In genomic region chr11:62554163-62554855, GRCm38 (mm10) we compare ENCODE assay signal across 8 mouse cellular contexts. TPM values are rescaled to one million over a fixed set of nuclear protein-coding genes. Genes with fewer than 3 reads are reported as not detected.
DNase-seq lines count a peak whose midpoint lies in the region; ATAC-seq and TF ChIP-seq lines count a peak whose summit lies in the region.

No protein-coding gene starts in this region.

- no peak overlapping the region; the same call in 1 of the 2 replicates for H3K27ac ChIP-seq in testis, adult 2 months (ENCODE audit: control insufficient read depth, insufficient read depth, low read depth, low read length)
- H3K27ac ChIP-seq in liver, embryonic 11.5 days (ENCODE audit: low read depth, low read length), result no peak overlapping the region

- H3K36me3 ChIP-seq in erythroblast, embryonic 14.5 days (ENCODE audit: control insufficient read depth), result peaks cover 39% of the 10 kb centered on the region
- H3K36me3 ChIP-seq in testis, adult 2 months (ENCODE audit: control insufficient read depth, insufficient read depth, low read length), result no peaks in the 10 kb centered on the region
- peaks cover 10% of the 10 kb centered on the region for H3K36me3 ChIP-seq in liver, embryonic 11.5 days (ENCODE audit: control insufficient read depth, insufficient read depth, low read length)

- TF ChIP-seq POLR2A in testis, adult 2 months (IDR thresholded peaks at IDR 0.05; ENCODE audit: control insufficient read depth, low read depth, low read length), result no peak

- no peak for ATAC-seq in erythroblast, adult 5-6 weeks (replicated peaks; ENCODE audit: low FRiP score, poor library complexity, severe bottlenecking)
- ATAC-seq in liver, embryonic 11.5 days (replicated peaks; ENCODE audit: low FRiP score), result no peak

- peak overlapping the region; percentile 85 for H3K4me2 ChIP-seq in liver, embryonic 11.5 days

- no peaks in the 10 kb centered on the region for H3K27me3 ChIP-seq in erythroblast, embryonic 14.5 days (ENCODE audit: control insufficient read depth)
- H3K27me3 ChIP-seq in testis, adult 2 months (ENCODE audit: control insufficient read depth, insufficient read depth, low read length), result no peaks in the 10 kb centered on the region
- no peaks in the 10 kb centered on the region for H3K27me3 ChIP-seq in liver, embryonic 11.5 days (replicated peaks; ENCODE audit: control insufficient read depth, insufficient read depth, low read length)

- 76% methylated on average over 5 of the region's 5 CpGs for WGBS in liver, embryonic 11.5 days

- peak overlapping the region; percentile 66 for H3K4me3 ChIP-seq in erythroblast, embryonic 14.5 days (replicated peaks)
- H3K4me3 ChIP-seq in testis, adult 2 months (ENCODE audit: control insufficient read depth, low read depth, low read length), result peak overlapping the region; percentile 61; the same call in 1 of the 2 replicates
- peak overlapping the region; percentile 57 for H3K4me3 ChIP-seq in liver, embryonic 11.5 days (ENCODE audit: low read depth, low read length)

- no peak for TF ChIP-seq CTCF in testis, adult 2 months (IDR thresholded peaks at IDR 0.05; ENCODE audit: control insufficient read depth, insufficient read depth, insufficient replicate concordance, low read depth, low read length)

- peak overlapping the region; percentile 30; the same call in 1 of the 2 replicates for H3K9ac ChIP-seq in liver, embryonic 11.5 days (ENCODE audit: low read depth, low read length)

- peaks cover 44% of the 10 kb centered on the region for H3K4me1 ChIP-seq in erythroblast, embryonic 14.5 days (ENCODE audit: control insufficient read depth)
- H3K4me1 ChIP-seq in testis, adult 2 months (ENCODE audit: control insufficient read depth, insufficient read depth, low read length), result peaks cover 2% of the 10 kb centered on the region; the same call in 1 of the 2 replicates
- peaks cover 26% of the 10 kb centered on the region for H3K4me1 ChIP-seq in liver, embryonic 11.5 days (replicated peaks; ENCODE audit: control insufficient read depth, insufficient read depth, low read length)

- H3K9me3 ChIP-seq in erythroblast, embryonic 14.5 days (ENCODE audit: control insufficient read depth, low read length), result no peaks in the 10 kb centered on the region
- no peaks in the 10 kb centered on the region for H3K9me3 ChIP-seq in liver, embryonic 11.5 days (ENCODE audit: control insufficient read depth, low read length)

- no peak for DNase-seq in testis, postnatal 14 days (ENCODE audit: low spot score)
- no peak for DNase-seq in liver, embryonic 11.5 days (ENCODE audit: low spot score)
- no peak for DNase-seq in urinary bladder, adult 2 months (ENCODE audit: low spot score)
- no peak for DNase-seq in urinary bladder, postnatal 36 days (ENCODE audit: low spot score in 2 of 2)
- no peak for DNase-seq in yolk sac, embryonic 10.5 days (ENCODE audit: low spot score)

RNA-seq across cellular contexts. Expression of gene Ubb, which starts 3.3 kb away (rescaled TPM):
- polyA plus RNA-seq in erythroblast, embryonic 14.5 days (2012), result 195 and 225 TPM in 2 replicates
- 1,189 and 1,264 TPM in 2 replicates for total RNA-seq in erythroblast, adult 5-6 weeks (2015; ENCODE audit: low replicate concordance)
- 1,425 and 1,690 TPM in 2 replicates for total RNA-seq in erythroblast, adult 5-6 weeks (2017; ENCODE audit: low replicate concordance)
- polyA plus RNA-seq in testis, adult 2 months (2012; rRNA removed), result 5,144 and 5,757 TPM in 2 replicates
- 2,001 and 2,023 TPM in 2 replicates for polyA plus RNA-seq in liver, embryonic 11.5 days (2014; fragmentation: Nextera tagmentation; extraction: Ambion mirVana)
- 2,108 and 2,141 TPM in 2 replicates for polyA plus RNA-seq in urinary bladder, adult 2 months (2012; rRNA removed)

RNA-seq across cellular contexts. Expression of gene Cenpv, which starts 15.2 kb away (rescaled TPM):
- 1.4 and 1.9 TPM in 2 replicates for polyA plus RNA-seq in erythroblast, embryonic 14.5 days (2012)
- total RNA-seq in erythroblast, adult 5-6 weeks (2015; ENCODE audit: low replicate concordance), result 1.7 and 9.6 TPM in 2 replicates
- total RNA-seq in erythroblast, adult 5-6 weeks (2017; ENCODE audit: low replicate concordance), result 5.7 and 14.6 TPM in 2 replicates
- 874 and 878 TPM in 2 replicates for polyA plus RNA-seq in testis, adult 2 months (2012; rRNA removed)
- polyA plus RNA-seq in liver, embryonic 11.5 days (2014; fragmentation: Nextera tagmentation; extraction: Ambion mirVana), result 34.3 and 38.4 TPM in 2 replicates
- polyA plus RNA-seq in urinary bladder, adult 2 months (2012; rRNA removed), result 30.7 and 38.1 TPM in 2 replicates

RNA-seq across cellular contexts. Expression of gene Trpv2, which starts 20.0 kb away (rescaled TPM):
- 0.03 and 0.04 TPM in 2 replicates for polyA plus RNA-seq in erythroblast, embryonic 14.5 days (2012)
- total RNA-seq in erythroblast, adult 5-6 weeks (2015; ENCODE audit: low replicate concordance), result 2.3 and 4.2 TPM in 2 replicates
- 6.8 and 7.7 TPM in 2 replicates for total RNA-seq in erythroblast, adult 5-6 weeks (2017; ENCODE audit: low replicate concordance)
- 0.67 and 0.97 TPM in 2 replicates for polyA plus RNA-seq in testis, adult 2 months (2012; rRNA removed)
- 9.7 and 10.9 TPM in 2 replicates for polyA plus RNA-seq in liver, embryonic 11.5 days (2014; fragmentation: Nextera tagmentation; extraction: Ambion mirVana)
- polyA plus RNA-seq in urinary bladder, adult 2 months (2012; rRNA removed), result 52.6 and 62.0 TPM in 2 replicates

Comparison
In these comparisons a context has a peak if more than half of its experiments do, and no peak if none do; other contexts are left out.
1. RNA of gene Cenpv, which starts 15.2 kb away (polyA plus RNA-seq): 874 to 878 TPM in testis, adult 2 months; 34.3 to 38.4 TPM in liver, embryonic 11.5 days, 30.7 to 38.1 TPM in urinary bladder, adult 2 months and 1.4 to 1.9 TPM in erythroblast, embryonic 14.5 days; every median in the first group is over 10 times any median in the second.
2. Peak in every context shown above with its lines, with median percentiles within 50 percentile points of each other: H3K4me3 ChIP-seq.